Mouse (Mus musculus) midbrain, embryonic 16.5 days (tissue): Measurements from ENCODE around the gene Ttc28. TPM values are rescaled to one million over a fixed set of nuclear protein-coding genes. Genes with fewer than 3 reads are reported as not detected.

Experiments
- ATAC-seq: fragments of 200-750 bp; cut with Nextera tagmentation; 2 replicates; pipeline ENCODE4 v1.8.0; 2017; ENCODE audit warnings: moderate TSS enrichment
- H3K27ac ChIP-seq: fragments of 300-500 bp; sonication (generic); 2 replicates; pipeline ENCODE4 v1.5.1; 2014; ENCODE audit warnings: mild to moderate bottlenecking, low read length, mixed read lengths
- H3K27me3 ChIP-seq: fragments of 300-500 bp; sonication (generic); 2 replicates; pipeline ENCODE4 v1.6.1; 2014; ENCODE audit warnings: low read depth, low read length, mixed read lengths; ENCODE audit not compliant: control insufficient read depth, insufficient read depth
- H3K36me3 ChIP-seq: fragments of 300-500 bp; sonication (generic); 2 replicates; pipeline ENCODE4 v1.6.1; 2014; ENCODE audit warnings: mild to moderate bottlenecking, low read length, moderate library complexity, mixed read lengths; ENCODE audit not compliant: control insufficient read depth, insufficient read depth
- H3K4me1 ChIP-seq: fragments of 300-500 bp; sonication (generic); 2 replicates; pipeline ENCODE4 v1.6.1; 2014; ENCODE audit warnings: mild to moderate bottlenecking, low read length, mixed read lengths; ENCODE audit not compliant: control insufficient read depth, insufficient read depth
- H3K4me2 ChIP-seq: fragments of 300-500 bp; sonication (generic); 2 replicates; pipeline ENCODE4 v1.6.1; 2014; ENCODE audit warnings: mild to moderate bottlenecking, low read length, mixed read lengths
- H3K4me3 ChIP-seq: fragments of 300-500 bp; sonication (generic); 2 replicates; pipeline ENCODE4 v1.5.1; 2014; ENCODE audit warnings: low read depth, mild to moderate bottlenecking, low read length, moderate library complexity, mixed read lengths
- H3K9ac ChIP-seq: fragments of 300-500 bp; sonication (generic); 2 replicates; pipeline ENCODE4 v1.6.1; 2014; ENCODE audit warnings: low read depth, low read length, mixed read lengths
- H3K9me3 ChIP-seq: fragments of 300-500 bp; sonication (generic); replicated peaks from 2 replicates; pipeline ENCODE4 v1.6.1; 2014; ENCODE audit warnings: mild to moderate bottlenecking, low read length, mixed read lengths; ENCODE audit not compliant: control insufficient read depth, poor library complexity, severe bottlenecking
- WGBS: fragments of 180-500 bp; shearing (Covaris S2); extraction: QIAGEN DNeasy Blood & Tissue Kit; methylation state at CpG from one replicate; pipeline ENCODE4 v1.1.7; 2014; 5-methylcytosine and 5-hydroxymethylcytosine counted together
- polyA plus RNA-seq: library from polyadenylated mRNA; unstranded; fragments of >200 nt; fragmentation: Nextera tagmentation; extraction: Ambion mirVana; gene quantifications from 2 replicates; pipeline ENCODE4 v1.2.1, GENCODE M21; 2015

The Ttc28 gene
- polyA plus RNA-seq, 1 experiment from 2014 or later, result 16.6 TPM

DNA sequence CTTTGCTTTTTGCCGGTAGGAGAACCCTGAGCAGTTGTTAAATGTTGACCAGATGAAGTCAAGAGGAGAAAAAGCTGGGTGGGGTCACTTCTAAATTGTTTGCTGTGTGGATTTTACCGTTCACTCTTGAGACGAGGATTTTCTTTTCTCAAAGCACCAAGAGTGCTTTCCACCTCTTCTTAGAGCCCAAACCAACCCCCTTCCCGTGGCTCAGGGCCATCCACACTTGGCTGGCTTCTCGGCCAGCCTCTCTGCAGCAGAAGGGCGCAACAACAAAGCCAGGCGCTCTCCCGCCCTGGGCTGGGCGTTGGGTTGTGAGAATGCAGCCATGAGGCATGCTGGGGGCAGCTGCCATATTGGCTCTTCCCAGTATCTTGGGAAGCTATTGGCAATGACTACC is 170.5 kb downstream of the Ttc28 start:
- H3K9me3 ChIP-seq, result no peaks in the 10 kb centered on the region
- peaks cover 44% of the 10 kb centered on the region for H3K4me1 ChIP-seq
- H3K4me2 ChIP-seq, result no peak overlapping the region
- no peaks in the 10 kb centered on the region for H3K36me3 ChIP-seq
- H3K9ac ChIP-seq, result no peak overlapping the region
- H3K27ac ChIP-seq, result no peak overlapping the region
- H3K27me3 ChIP-seq, result no peaks in the 10 kb centered on the region
- ATAC-seq, result no peak
- no peak overlapping the region for H3K4me3 ChIP-seq
- 67% methylated on average over 9 of the region's 9 CpGs for WGBS

DNA sequence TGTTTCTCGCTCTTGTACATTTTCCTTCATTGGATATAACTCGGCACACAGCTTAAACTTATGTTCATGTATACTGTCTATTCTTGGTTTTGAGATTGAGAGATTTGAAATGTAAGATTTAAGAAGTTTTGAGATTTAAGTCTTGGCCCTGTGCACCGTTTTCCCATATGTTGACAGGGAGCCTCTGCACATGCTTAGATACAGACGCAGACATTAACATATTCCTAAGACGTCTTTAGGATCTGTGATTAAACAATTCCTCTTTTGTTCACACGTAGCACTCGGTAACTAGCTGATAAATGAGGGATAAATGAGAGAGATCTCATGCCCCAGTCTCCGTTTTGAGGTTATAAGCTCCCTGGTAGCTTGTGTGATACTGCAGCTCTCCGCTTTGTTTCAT is 174.8 kb downstream of the Ttc28 start:
- Histone ChIP-seq H3K9me3 (no peaks in the 10 kb centered on the region), H3K27ac (peak overlapping the region; percentile 74), H3K9ac (no peak overlapping the region), H3K4me3 (no peak overlapping the region), H3K36me3 (no peaks in the 10 kb centered on the region), H3K27me3 (no peaks in the 10 kb centered on the region), H3K4me2 (peak overlapping the region; percentile 58), H3K4me1 (peaks cover 56% of the 10 kb centered on the region)
- ATAC-seq, result no peak
- 29% methylated on average over 9 of the region's 9 CpGs for WGBS

DNA sequence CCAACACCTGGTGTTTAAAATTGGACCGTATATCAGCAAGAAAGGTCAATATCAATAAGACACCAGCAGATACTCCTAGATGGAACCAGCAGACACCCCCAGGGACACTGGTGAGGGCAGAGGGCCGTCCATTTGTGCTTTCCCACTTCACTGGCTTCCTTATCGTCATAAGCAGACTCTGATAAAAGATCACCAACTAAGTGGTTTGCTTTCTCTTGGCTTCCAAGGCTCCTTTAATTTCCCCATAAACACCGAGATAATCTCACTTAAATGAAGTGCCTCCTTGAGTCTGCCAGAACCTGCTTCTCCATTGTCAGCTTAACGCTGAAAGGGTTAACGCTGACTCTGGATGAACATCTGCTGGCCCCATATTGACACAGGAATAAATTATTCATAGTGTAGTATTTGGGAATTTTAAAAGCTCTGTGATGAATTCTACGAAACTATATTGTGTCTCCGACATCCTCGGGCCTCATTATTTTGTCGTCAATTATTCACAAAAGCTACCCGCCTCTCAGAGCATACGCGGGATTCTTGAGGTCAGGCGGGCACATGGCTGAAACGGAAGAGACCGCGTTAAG is 175.3 kb downstream of the Ttc28 start:
- Histone ChIP-seq H3K4me1 (peaks cover 56% of the 10 kb centered on the region), H3K4me3 (peak overlapping the region; percentile 28), H3K27me3 (no peaks in the 10 kb centered on the region), H3K36me3 (no peaks in the 10 kb centered on the region), H3K9ac (peak overlapping the region; percentile 53), H3K4me2 (peak overlapping the region; percentile 58), H3K9me3 (no peaks in the 10 kb centered on the region), H3K27ac (peak overlapping the region; percentile 74)
- no peak for ATAC-seq
- 8% methylated on average over 17 of the region's 17 CpGs for WGBS

DNA sequence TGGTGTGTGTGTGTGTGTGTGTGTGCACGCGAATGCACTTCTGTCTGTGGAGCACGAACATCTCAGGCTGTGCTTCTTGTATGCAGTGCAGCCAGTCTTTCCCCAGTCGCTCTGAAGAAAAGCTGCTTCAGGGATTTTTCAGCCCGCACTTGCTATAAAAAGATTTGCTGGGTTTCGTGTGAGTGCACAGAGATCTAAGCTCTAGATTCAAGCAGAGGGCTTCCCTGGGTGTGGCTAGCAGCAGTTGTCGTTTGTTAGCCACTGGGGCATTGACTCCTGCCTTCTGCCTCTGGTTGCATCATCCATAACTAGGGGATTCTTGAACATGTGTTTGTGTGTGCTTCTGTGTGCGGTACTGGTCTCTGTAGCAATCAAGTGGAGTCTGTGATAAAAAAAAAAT is 175.9 kb downstream of the Ttc28 start:
- H3K4me1 ChIP-seq, result peaks cover 56% of the 10 kb centered on the region
- H3K4me3 ChIP-seq, result peak overlapping the region; percentile 28
- WGBS, result 21% methylated on average over 8 of the region's 8 CpGs
- no peaks in the 10 kb centered on the region for H3K36me3 ChIP-seq
- H3K9me3 ChIP-seq, result no peaks in the 10 kb centered on the region
- peak overlapping the region; percentile 58 for H3K4me2 ChIP-seq
- no peaks in the 10 kb centered on the region for H3K27me3 ChIP-seq
- H3K9ac ChIP-seq, result peak overlapping the region; percentile 53
- 0 out of 2 replicates have a peak, but pooled peaks have one; percentile 40 for ATAC-seq
- peak overlapping the region; percentile 74 for H3K27ac ChIP-seq

DNA sequence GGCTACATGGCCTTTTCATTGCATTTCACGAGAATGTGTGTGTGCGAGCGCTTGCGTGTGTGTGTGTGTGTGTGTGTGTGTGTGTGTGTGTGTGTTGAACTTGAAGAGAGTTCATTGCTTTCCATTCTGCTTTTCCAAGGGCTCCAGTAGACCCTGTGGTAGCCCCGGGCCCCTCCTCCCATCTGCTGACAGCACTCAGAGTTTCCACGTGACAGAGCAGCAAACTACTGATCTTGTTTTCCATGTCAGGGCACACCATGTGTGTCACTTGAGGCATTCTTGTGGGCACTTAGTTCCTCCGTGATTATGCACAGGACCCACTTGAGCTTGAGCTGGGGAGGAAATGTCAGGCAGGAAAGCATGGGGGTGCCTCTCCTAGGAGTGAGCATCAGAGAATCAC is 177.5 kb downstream of the Ttc28 start:
- peak; percentile 23; the same call in 1 of the 2 replicates for ATAC-seq
- Histone ChIP-seq H3K9ac (no peak overlapping the region), H3K4me2 (no peak overlapping the region), H3K4me1 (peaks cover 56% of the 10 kb centered on the region), H3K9me3 (no peaks in the 10 kb centered on the region), H3K27ac (no peak overlapping the region), H3K27me3 (no peaks in the 10 kb centered on the region), H3K4me3 (no peak overlapping the region), H3K36me3 (no peaks in the 10 kb centered on the region)
- WGBS, result 41% methylated on average over 7 of the region's 7 CpGs

DNA sequence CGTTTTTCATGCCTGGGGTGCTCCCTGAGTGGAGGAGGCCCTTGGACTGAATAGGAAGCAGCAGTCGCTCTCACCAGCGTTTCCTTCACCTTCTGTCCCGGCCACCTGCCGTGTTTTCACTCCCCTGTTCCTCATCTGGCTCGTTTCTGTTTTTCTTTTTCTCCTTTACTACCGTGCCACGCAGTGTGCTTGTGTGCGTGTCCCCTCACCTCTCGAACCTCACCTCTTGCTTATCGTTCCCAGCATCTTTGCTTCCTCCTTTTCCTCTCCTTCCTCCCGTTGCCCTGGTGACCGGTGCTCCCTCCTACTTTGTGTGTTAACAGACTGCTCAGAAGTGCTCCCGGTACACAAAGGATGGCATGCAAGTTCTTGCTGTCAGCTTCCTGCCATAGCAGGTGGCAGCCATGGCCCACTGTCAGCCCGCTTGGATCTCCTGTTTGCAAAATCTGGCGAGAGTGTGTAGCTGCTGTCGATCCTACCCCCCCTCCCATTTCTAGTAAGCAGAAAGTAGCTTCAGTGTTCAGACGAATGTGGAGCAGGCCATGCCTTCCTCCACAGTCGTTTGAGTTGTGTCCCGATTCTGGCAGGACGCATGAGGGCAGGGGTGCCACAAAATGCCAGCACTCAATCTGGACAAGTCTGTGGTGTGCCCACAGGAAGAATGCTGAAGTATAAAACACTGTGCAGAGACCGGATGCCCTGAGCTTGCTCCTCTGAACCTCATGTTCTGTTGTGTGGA is 179.0 kb downstream of the Ttc28 start:
- no peak for ATAC-seq
- peaks cover 52% of the 10 kb centered on the region for H3K4me1 ChIP-seq

DNA sequence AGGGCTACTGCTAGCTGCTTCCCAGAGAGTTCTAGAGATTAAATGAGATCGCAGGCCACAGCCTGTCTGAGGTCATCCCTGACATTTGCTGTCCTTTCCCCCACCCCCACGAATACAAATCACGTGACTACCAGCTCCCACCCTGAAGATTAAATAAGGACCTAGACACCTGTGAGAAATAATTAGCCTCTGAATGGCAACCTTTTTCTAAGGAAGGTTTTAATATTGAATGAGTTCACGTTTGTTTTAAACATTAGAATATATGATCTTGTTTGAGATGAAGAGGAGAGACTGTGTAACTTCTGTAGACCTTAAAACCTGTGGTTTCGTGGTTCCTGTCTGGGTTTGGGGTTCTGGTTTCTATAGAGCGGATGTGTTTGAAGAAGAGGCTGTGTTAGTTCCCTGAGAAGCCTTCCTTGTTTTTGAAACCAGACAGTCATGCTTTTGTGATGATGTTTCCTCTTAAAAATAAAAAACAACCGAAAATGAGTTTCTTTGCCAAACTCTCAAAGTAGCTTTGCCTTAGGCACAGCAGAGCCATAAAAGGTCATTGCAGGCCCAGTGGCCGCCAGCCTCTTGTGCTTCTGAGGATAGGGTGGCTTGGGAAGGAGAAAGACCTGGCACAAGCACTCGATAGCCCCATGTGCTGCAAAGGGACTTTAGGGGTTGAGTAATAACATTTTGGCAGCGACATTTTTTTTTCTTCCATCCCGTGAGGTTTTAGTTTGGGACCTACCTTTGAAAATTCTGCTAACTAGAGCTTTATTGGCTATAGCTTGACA is 179.7 kb downstream of the Ttc28 start:
- Histone ChIP-seq H3K36me3 (no peaks in the 10 kb centered on the region), H3K9ac (no peak overlapping the region), H3K4me1 (peaks cover 45% of the 10 kb centered on the region), H3K9me3 (no peaks in the 10 kb centered on the region), H3K4me3 (no peak overlapping the region), H3K27me3 (no peaks in the 10 kb centered on the region), H3K4me2 (no peak overlapping the region), H3K27ac (peak overlapping the region; percentile 8; the same call in 1 of the 2 replicates)
- ATAC-seq, result no peak
- 73% methylated on average over 11 of the region's 11 CpGs for WGBS

More for the DNA sequence above, 179.0 kb downstream of the Ttc28 start:
- H3K36me3 ChIP-seq, result no peaks in the 10 kb centered on the region
- H3K9me3 ChIP-seq, result no peaks in the 10 kb centered on the region
- H3K27me3 ChIP-seq, result no peaks in the 10 kb centered on the region
- H3K4me2 ChIP-seq, result no peak overlapping the region
- H3K4me3 ChIP-seq, result no peak overlapping the region
- no peak overlapping the region for H3K9ac ChIP-seq
- WGBS, result 60% methylated on average over 22 of the region's 22 CpGs
- peak overlapping the region; percentile 8; the same call in 1 of the 2 replicates for H3K27ac ChIP-seq

DNA sequence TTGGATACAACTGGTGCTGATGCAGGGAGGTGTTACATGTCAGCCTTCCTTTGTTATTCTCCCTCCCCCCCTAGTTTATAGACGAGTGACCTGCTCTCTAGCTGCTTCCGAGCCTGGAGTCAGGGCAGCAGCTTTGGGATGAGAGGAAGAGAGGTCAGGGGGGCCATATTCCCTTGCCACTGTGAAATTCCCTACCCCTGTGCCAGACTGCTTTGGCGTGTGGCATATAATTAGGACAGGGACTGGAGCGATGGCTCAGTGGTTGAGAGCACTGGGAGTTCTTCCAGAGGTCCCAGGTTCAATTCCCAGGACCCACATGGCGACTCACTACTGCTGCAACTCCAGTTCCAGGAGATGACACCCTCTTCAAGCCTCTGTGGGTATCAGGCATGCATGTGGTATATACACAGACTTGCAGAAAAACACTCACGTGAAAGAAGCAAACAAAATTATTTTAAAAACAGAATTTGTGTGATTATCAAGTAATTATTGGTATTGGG is 180.7 kb downstream of the Ttc28 start:
- no peaks in the 10 kb centered on the region for H3K27me3 ChIP-seq
- 73% methylated on average over 6 of the region's 6 CpGs for WGBS
- no peak overlapping the region for H3K4me2 ChIP-seq
- ATAC-seq, result no peak
- no peak overlapping the region for H3K9ac ChIP-seq
- peaks cover 43% of the 10 kb centered on the region for H3K4me1 ChIP-seq
- no peak overlapping the region for H3K4me3 ChIP-seq
- no peak overlapping the region for H3K27ac ChIP-seq
- H3K9me3 ChIP-seq, result no peaks in the 10 kb centered on the region
- no peaks in the 10 kb centered on the region for H3K36me3 ChIP-seq
